Mouse (Mus musculus) E14TG2a.4 (cell line): ENCODE measurements around the gene Cul1.

Experiments used
- CTCF ChIP-seq: conservative IDR thresholded peaks from 2 replicates; pipeline ENCODE4 v1.5.1; 2014; ENCODE audit warnings: low read length
- NANOG ChIP-seq: IDR thresholded peaks from 2 replicates; pipeline ENCODE4 v1.6.1; 2014; ENCODE audit warnings: borderline replicate concordance, low read length, mixed read lengths

DNA sequence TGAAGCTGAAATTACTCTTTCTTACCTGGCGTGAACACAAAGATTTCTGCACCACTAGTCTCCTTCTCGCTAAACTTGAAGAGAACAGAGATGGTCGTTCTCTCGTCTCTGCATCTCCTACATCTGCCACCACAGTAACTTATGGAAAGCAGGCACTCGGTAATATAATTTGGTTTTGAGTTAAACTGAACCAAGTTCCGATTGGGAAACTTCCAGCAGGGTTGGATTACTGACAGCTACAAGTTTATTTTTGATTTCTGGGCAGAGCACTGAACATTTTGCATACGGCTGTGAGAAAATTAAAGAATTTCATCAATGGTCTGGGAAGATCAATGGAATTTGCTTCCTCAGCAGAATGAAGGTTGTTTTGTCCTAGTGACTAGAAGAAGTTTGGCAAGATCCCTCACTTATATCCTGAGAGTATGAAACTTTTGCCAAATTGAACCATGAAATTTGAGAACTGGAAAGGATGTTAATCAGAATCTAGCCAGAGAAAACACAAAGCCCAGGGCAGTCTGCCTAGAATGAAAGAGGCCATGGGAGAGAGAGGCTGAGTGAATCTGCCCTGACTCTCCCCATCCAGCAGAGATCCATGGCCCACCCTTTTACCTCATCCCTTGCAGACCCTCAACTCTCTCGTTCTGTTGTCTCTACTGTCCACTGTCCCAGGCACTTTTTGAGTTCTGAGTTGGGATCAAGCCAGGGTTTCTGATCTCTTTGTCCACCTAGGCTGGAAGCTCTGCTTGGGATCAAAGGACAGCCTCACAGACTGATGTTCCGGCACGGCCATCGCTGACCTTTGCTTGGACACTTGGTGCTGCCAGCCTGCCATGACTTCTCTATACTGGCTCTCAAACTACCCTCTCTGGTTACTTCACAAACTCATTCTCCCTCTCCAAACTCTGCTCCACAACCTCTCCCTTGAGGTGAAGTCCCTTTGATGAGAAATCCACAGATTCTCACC, 48.5 kb upstream of the Cul1 start:
- no peak for TF ChIP-seq CTCF
- TF ChIP-seq NANOG, result no peak
